Mouse (Mus musculus) liver, embryonic 16.5 days (tissue): ENCODE data around the gene Mptx2. TPM values are rescaled to one million over a fixed set of nuclear protein-coding genes. Genes with fewer than 3 reads are reported as not detected.
"Not testable (repeated sequence)": the region's sequence is repeated elsewhere in the genome, so short reads cannot be mapped to it uniquely, and the experiment has no call there.

ENCODE experiments used
- ATAC-seq: fragments of 200-750 bp; cut with Nextera tagmentation; 2 replicates; pipeline ENCODE4 v1.8.0; 2017; ENCODE audit warnings: low read depth, mild to moderate bottlenecking, moderate number of reproducible peaks, moderate library complexity
- H3K27ac ChIP-seq: fragments of 300-500 bp; sonication (generic); 2 replicates; pipeline ENCODE4 v1.5.1; 2014; ENCODE audit warnings: mild to moderate bottlenecking, low read length
- H3K27me3 ChIP-seq: fragments of 300-500 bp; sonication (generic); 2 replicates; pipeline ENCODE4 v1.6.1; 2014; ENCODE audit warnings: low read depth, low read length, mixed read lengths; ENCODE audit not compliant: control insufficient read depth, insufficient read depth
- H3K36me3 ChIP-seq: fragments of 300-500 bp; sonication (generic); 2 replicates; pipeline ENCODE4 v1.6.1; 2014; ENCODE audit warnings: mild to moderate bottlenecking; ENCODE audit not compliant: control insufficient read depth, insufficient read depth
- H3K4me1 ChIP-seq: fragments of 300-500 bp; sonication (generic); 2 replicates; pipeline ENCODE4 v1.6.1; 2014; ENCODE audit warnings: low read depth, low read length, mixed read lengths; ENCODE audit not compliant: control insufficient read depth
- H3K4me2 ChIP-seq: fragments of 300-500 bp; sonication (generic); 2 replicates; pipeline ENCODE4 v1.6.1; 2014; ENCODE audit warnings: low read depth, low read length, mixed read lengths
- H3K4me3 ChIP-seq: fragments of 300-500 bp; sonication (generic); 2 replicates; pipeline ENCODE4 v1.5.1; 2014; ENCODE audit warnings: low read depth, mild to moderate bottlenecking, low read length
- H3K9ac ChIP-seq: fragments of 300-500 bp; sonication (generic); 2 replicates; pipeline ENCODE4 v1.6.1; 2014; ENCODE audit warnings: low read depth, low read length
- H3K9me3 ChIP-seq: fragments of 300-500 bp; sonication (generic); replicated peaks from 2 replicates; pipeline ENCODE4 v1.6.1; 2016; ENCODE audit warnings: low read length; ENCODE audit not compliant: control insufficient read depth
- WGBS: fragments of 180-500 bp; shearing (Covaris S2); extraction: QIAGEN DNeasy Blood & Tissue Kit; methylation state at CpG from one replicate; pipeline ENCODE4 v1.1.7; 2014; ENCODE audit not compliant: insufficient replicate concordance; 5-methylcytosine and 5-hydroxymethylcytosine counted together
- polyA plus RNA-seq: library from polyadenylated mRNA; unstranded; fragments of >200 nt; fragmentation: Nextera tagmentation; extraction: Ambion mirVana; gene quantifications from 2 replicates; pipeline ENCODE4 v1.2.1, GENCODE M21; 2015

The Mptx2 gene
- polyA plus RNA-seq, 1 experiment from 2014 or later = not detected

- 47% methylated on average over 7 of the region's 7 CpGs for WGBS
- H3K9ac ChIP-seq, H3K9me3 ChIP-seq, H3K4me2 ChIP-seq, H3K27me3 ChIP-seq, H3K4me1 ChIP-seq, H3K27ac ChIP-seq, ATAC-seq, H3K36me3 ChIP-seq, H3K4me3 ChIP-seq: not testable (repeated sequence)
Observed at GRCm38 (mm10) chr1:173313535-173314050, 36.0 kb upstream of the Mptx2 start.

GRCm38 (mm10) chr1:173302795-173303194 lies 25.2 kb upstream of the Mptx2 start:
- not testable (repeated sequence) for H3K36me3 ChIP-seq, H3K9ac ChIP-seq, H3K27me3 ChIP-seq, H3K27ac ChIP-seq, H3K4me2 ChIP-seq, ATAC-seq, H3K4me3 ChIP-seq, H3K4me1 ChIP-seq, H3K9me3 ChIP-seq
- 34% methylated on average over 3 of the region's 3 CpGs for WGBS

GRCm38 (mm10) chr1:173265701-173266100 lies 11.9 kb downstream of the Mptx2 start, which contains the start of gene Olfr418:
Gene Olfr418, plus strand, starts transcription at chr1:173266001.
- no peak within 1 kb of the TSS for H3K27ac ChIP-seq
- H3K4me1 ChIP-seq = no peaks in the 10 kb centered on the region
- no peaks in the 10 kb centered on the region for H3K36me3 ChIP-seq
- H3K4me2 ChIP-seq = no peak within 1 kb of the TSS
- H3K9me3 ChIP-seq = no peaks in the 10 kb centered on the region; the same call in 1 of the 2 replicates
- H3K27me3 ChIP-seq = no peaks in the 10 kb centered on the region
- ATAC-seq = no peak
- H3K4me3 ChIP-seq = no peak within 1 kb of the TSS
- no peak within 1 kb of the TSS for H3K9ac ChIP-seq

- no peak overlapping the region for H3K4me2 ChIP-seq
- no peaks in the 10 kb centered on the region for H3K9me3 ChIP-seq
- H3K27me3 ChIP-seq = no peaks in the 10 kb centered on the region
- H3K4me1 ChIP-seq = no peaks in the 10 kb centered on the region
- no peaks in the 10 kb centered on the region for H3K36me3 ChIP-seq
- 67% methylated on average over 3 of the region's 3 CpGs for WGBS
- no peak overlapping the region for H3K27ac ChIP-seq
- no peak overlapping the region for H3K9ac ChIP-seq
- no peak for ATAC-seq
- no peak overlapping the region for H3K4me3 ChIP-seq
Observed at GRCm38 (mm10) chr1:173249888-173250287, 27.7 kb downstream of the Mptx2 start.

GRCm38 (mm10) chr1:173237004-173237403 lies 40.6 kb downstream of the Mptx2 start:
- H3K4me2 ChIP-seq, H3K4me1 ChIP-seq, ATAC-seq, H3K9me3 ChIP-seq, H3K36me3 ChIP-seq, H3K9ac ChIP-seq, H3K27ac ChIP-seq, H3K27me3 ChIP-seq, H3K4me3 ChIP-seq: not testable (repeated sequence)
- 45% methylated on average over 1 of the region's 1 CpGs for WGBS

GRCm38 (mm10) chr1:173227081-173227480 lies 50.5 kb downstream of the Mptx2 start, which contains the start of gene Fcer1a:
Gene Fcer1a, minus strand, starts transcription at chr1:173227214.
- Histone ChIP-seq H3K4me1 (no peaks in the 10 kb centered on the region), H3K4me2 (no peak within 1 kb of the TSS), H3K4me3 (no peak within 1 kb of the TSS), H3K9me3 (no peaks in the 10 kb centered on the region), H3K36me3 (no peaks in the 10 kb centered on the region), H3K27me3 (no peaks in the 10 kb centered on the region), H3K9ac (no peak within 1 kb of the TSS), H3K27ac (no peak within 1 kb of the TSS)
- no peak for ATAC-seq
- WGBS = 39% methylated on average over 2 of the region's 2 CpGs

Other genes with a start within 250 kb of the Mptx2 start
- not detected in 2 replicates for gene Olfr1408, start 140.4 kb downstream of the Mptx2 start, polyA plus RNA-seq
- not detected in 2 replicates for gene Olfr1406, start 87.1 kb downstream of the Mptx2 start, polyA plus RNA-seq
- not detected in 2 replicates for gene Olfr218, start 80.0 kb downstream of the Mptx2 start, polyA plus RNA-seq
- gene Olfr1404, start 65.4 kb downstream of the Mptx2 start, polyA plus RNA-seq = not detected in 2 replicates
- gene Fcer1a, start 50.6 kb downstream of the Mptx2 start, polyA plus RNA-seq = 0.20 and 0.21 TPM in 2 replicates
- not detected in 2 replicates for gene Olfr418, start 11.8 kb downstream of the Mptx2 start, polyA plus RNA-seq
- 69.3 and 71.7 TPM in 2 replicates for gene Ackr1, start 56.0 kb upstream of the Mptx2 start, polyA plus RNA-seq
- 3.6 and 3.8 TPM in 2 replicates for gene Aim2, start 73.1 kb upstream of the Mptx2 start, polyA plus RNA-seq
- 1.7 and 1.8 TPM in 2 replicates for gene Cadm3, start 89.9 kb upstream of the Mptx2 start, polyA plus RNA-seq
- gene Ifi206, start 213.3 kb upstream of the Mptx2 start, polyA plus RNA-seq = 0.07 and 0.26 TPM in 2 replicates